Mouse (Mus musculus) cerebellum, adult 9-10 months (tissue): Measurements from ENCODE around the gene Fitm1.
A peak's percentile ranks its signal among the peaks of the same experiment; 100 is the strongest.

Source experiments
- DNase-seq: peaks from one replicate; pipeline ENCODE4 v3.0.0; 2022

The Fitm1 gene

GRCm38 (mm10) chr14:55598521-55599390, 23.3 kb downstream of the Fitm1 start:
- DNase-seq = no peak

GRCm38 (mm10) chr14:55603271-55603632, 27.8 kb downstream of the Fitm1 start, which contains the start of gene Irf9:
Irf9 (plus strand) TSS chr14:55603571.
- DNase-seq = no peak

- DNase-seq = peak; percentile 85
Measured at GRCm38 (mm10) chr14:55603633-55604576, 28.5 kb downstream of the Fitm1 start.

GRCm38 (mm10) chr14:55604823-55605222, 29.4 kb downstream of the Fitm1 start:
- no peak for DNase-seq

GRCm38 (mm10) chr14:55605743-55606459, 30.5 kb downstream of the Fitm1 start:
- no peak for DNase-seq

- DNase-seq = no peak
Measured at GRCm38 (mm10) chr14:55608339-55608738, 32.9 kb downstream of the Fitm1 start.

GRCm38 (mm10) chr14:55613346-55613745, 37.9 kb downstream of the Fitm1 start:
- no peak for DNase-seq

- no peak for DNase-seq
Measured at GRCm38 (mm10) chr14:55614565-55615178, 39.3 kb downstream of the Fitm1 start.

GRCm38 (mm10) chr14:55615876-55616275, 40.5 kb downstream of the Fitm1 start:
- DNase-seq = no peak

- DNase-seq = no peak
Measured at GRCm38 (mm10) chr14:55616844-55617243, 41.4 kb downstream of the Fitm1 start.

GRCm38 (mm10) chr14:55617822-55618221, 42.4 kb downstream of the Fitm1 start, which contains the start of gene Rec8:
Rec8 (plus strand) TSS chr14:55618037.
- peak; percentile 81 for DNase-seq

- DNase-seq = no peak
Measured at GRCm38 (mm10) chr14:55618486-55619195, 43.2 kb downstream of the Fitm1 start.
